Mouse (Mus musculus): ENCODE data around the gene Dennd5a. TPM values are rescaled to one million over a fixed set of nuclear protein-coding genes. Genes with fewer than 3 reads are reported as not detected.

The Dennd5a gene
- total RNA-seq, 2 experiments from 2014 or later, result 214 to 220 TPM

- peak in 1 of 2 experiments; percentile 23 for DNase-seq (ENCODE audit: extremely low spot score in 1 of 2, low spot score in 1 of 2)
Measured at GRCm38 (mm10) chr7:109967805-109968579, 7.7 kb upstream of the Dennd5a start.

- no peak for DNase-seq (ENCODE audit: extremely low spot score in 1 of 2, low spot score in 1 of 2)
Measured at GRCm38 (mm10) chr7:109965658-109966057, 5.4 kb upstream of the Dennd5a start.

GRCm38 (mm10) chr7:109963707-109964106, 3.4 kb upstream of the Dennd5a start:
- no peak for DNase-seq (ENCODE audit: extremely low spot score in 1 of 2, low spot score in 1 of 2)

GRCm38 (mm10) chr7:109962596-109962995, 2.3 kb upstream of the Dennd5a start:
- no peak for DNase-seq (ENCODE audit: extremely low spot score in 1 of 2, low spot score in 1 of 2)

GRCm38 (mm10) chr7:109961570-109961969, 1.3 kb upstream of the Dennd5a start:
- DNase-seq (ENCODE audit: extremely low spot score in 1 of 2, low spot score in 1 of 2), result no peak

GRCm38 (mm10) chr7:109960613-109961154, 414 bp upstream of the Dennd5a start:
- no peak for DNase-seq (ENCODE audit: extremely low spot score in 1 of 2, low spot score in 1 of 2)

GRCm38 (mm10) chr7:109958843-109959715, 1.2 kb downstream of the Dennd5a start:
- DNase-seq (ENCODE audit: extremely low spot score in 1 of 2, low spot score in 1 of 2), result peak in 1 of 2 experiments; percentile 16

GRCm38 (mm10) chr7:109957996-109958789, 2.1 kb downstream of the Dennd5a start:
- no peak for DNase-seq (ENCODE audit: extremely low spot score in 1 of 2, low spot score in 1 of 2)

GRCm38 (mm10) chr7:109954622-109955401, 5.5 kb downstream of the Dennd5a start:
- no peak for DNase-seq (ENCODE audit: extremely low spot score in 1 of 2, low spot score in 1 of 2)

GRCm38 (mm10) chr7:109951297-109951696, 9.0 kb downstream of the Dennd5a start:
- DNase-seq (ENCODE audit: extremely low spot score in 1 of 2, low spot score in 1 of 2), result no peak

GRCm38 (mm10) chr7:109944421-109945034, 15.7 kb downstream of the Dennd5a start:
- DNase-seq (ENCODE audit: extremely low spot score in 1 of 2, low spot score in 1 of 2), result no peak

GRCm38 (mm10) chr7:109929628-109930027, 30.6 kb downstream of the Dennd5a start:
- DNase-seq (ENCODE audit: extremely low spot score in 1 of 2, low spot score in 1 of 2), result no peak

GRCm38 (mm10) chr7:109928365-109928764, 31.9 kb downstream of the Dennd5a start:
- no peak for DNase-seq (ENCODE audit: extremely low spot score in 1 of 2, low spot score in 1 of 2)

GRCm38 (mm10) chr7:109924965-109925364, 35.3 kb downstream of the Dennd5a start:
- no peak for DNase-seq (ENCODE audit: extremely low spot score in 1 of 2, low spot score in 1 of 2)

- no peak for DNase-seq (ENCODE audit: extremely low spot score in 1 of 2, low spot score in 1 of 2)
Measured at GRCm38 (mm10) chr7:109922889-109923288, 37.4 kb downstream of the Dennd5a start.

GRCm38 (mm10) chr7:109906165-109906564, 54.1 kb downstream of the Dennd5a start:
- DNase-seq (ENCODE audit: extremely low spot score in 1 of 2, low spot score in 1 of 2), result no peak

- DNase-seq (ENCODE audit: extremely low spot score in 1 of 2, low spot score in 1 of 2), result no peak
Measured at GRCm38 (mm10) chr7:109900921-109901320, 59.3 kb downstream of the Dennd5a start.

GRCm38 (mm10) chr7:109898911-109899310, 61.4 kb downstream of the Dennd5a start:
- no peak for DNase-seq (ENCODE audit: extremely low spot score in 1 of 2, low spot score in 1 of 2)

GRCm38 (mm10) chr7:109892530-109892929, 67.7 kb downstream of the Dennd5a start:
- peak; percentile 56 to 84 for DNase-seq (ENCODE audit: extremely low spot score in 1 of 2, low spot score in 1 of 2)

Measured in layer of hippocampus, postnatal 25 days (tissue).